Comparison of ENCODE assay signal across 10 mouse cellular contexts in the genomic region with DNA sequence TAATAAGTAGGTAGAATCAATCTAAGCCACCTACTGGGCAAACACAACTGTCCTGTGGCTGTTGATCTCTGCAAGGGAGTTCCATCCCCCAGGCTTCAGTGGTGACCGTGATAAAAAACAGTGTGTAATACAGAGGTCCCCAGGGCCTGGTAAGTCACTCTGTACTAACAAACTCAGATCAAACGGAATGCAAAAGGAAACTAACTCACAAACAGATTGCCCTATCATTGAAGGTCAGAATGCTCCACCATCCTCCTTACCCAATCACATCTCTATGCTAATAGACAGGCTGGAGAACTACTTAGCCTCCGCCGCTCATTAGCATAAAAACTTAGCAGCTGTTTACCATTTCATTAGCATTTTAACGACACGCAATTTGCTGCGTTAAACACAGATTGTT.
DNase-seq lines count a peak whose midpoint lies in the region; ATAC-seq and TF ChIP-seq lines count a peak whose summit lies in the region.
"Had no signal": no experiment of that assay in that cellular context is flagged by ENCODE, and none has a peak within 500 bp of the region (broad histone marks: within the 10 kb centered on the region; RNA-seq: fewer than 3 reads in every experiment).

No protein-coding gene starts in this region.

- no peak for TF ChIP-seq CTCF in kidney, postnatal 0 days (IDR thresholded peaks at IDR 0.05; ENCODE audit: low read depth)

- H3K9me3 ChIP-seq in kidney, embryonic 14.5 days (ENCODE audit: control insufficient read depth, low read length): no peaks in the 10 kb centered on the region
- no peaks in the 10 kb centered on the region for H3K9me3 ChIP-seq in embryonic facial prominence, embryonic 11.5 days (replicated peaks; ENCODE audit: control insufficient read depth, low read length)
- no peaks in the 10 kb centered on the region for H3K9me3 ChIP-seq in kidney, postnatal 0 days (replicated peaks; ENCODE audit: low read length)
- no peaks in the 10 kb centered on the region for H3K9me3 ChIP-seq in midbrain, embryonic 14.5 days (ENCODE audit: control insufficient read depth, low read length)

- H3K9ac ChIP-seq in kidney, embryonic 14.5 days (ENCODE audit: low read depth, low read length): no peak overlapping the region
- H3K9ac ChIP-seq in embryonic facial prominence, embryonic 11.5 days (replicated peaks; ENCODE audit: low read length): no peak overlapping the region
- 0 out of 2 replicates have a peak overlapping the region, but pooled peaks have one; percentile 4 for H3K9ac ChIP-seq in kidney, postnatal 0 days (ENCODE audit: low read depth, low read length)
- H3K9ac ChIP-seq in midbrain, embryonic 14.5 days (replicated peaks; ENCODE audit: low read length): no peak overlapping the region

- H3K27me3 ChIP-seq in kidney, embryonic 14.5 days (ENCODE audit: control insufficient read depth, insufficient read depth, low read length): no peaks in the 10 kb centered on the region
- no peaks in the 10 kb centered on the region for H3K27me3 ChIP-seq in embryonic facial prominence, embryonic 11.5 days (ENCODE audit: control insufficient read depth, insufficient read depth, low read length)
- no peaks in the 10 kb centered on the region for H3K27me3 ChIP-seq in kidney, postnatal 0 days (ENCODE audit: insufficient read depth, low read length)
- no peaks in the 10 kb centered on the region for H3K27me3 ChIP-seq in midbrain, embryonic 14.5 days (ENCODE audit: control insufficient read depth, insufficient read depth, low read length)
- H3K27me3 ChIP-seq: megakaryocyte, embryonic 14.5 days had no signal

- peak overlapping the region; percentile 21 for H3K4me3 ChIP-seq in kidney, embryonic 14.5 days (ENCODE audit: low read length)
- H3K4me3 ChIP-seq in embryonic facial prominence, embryonic 11.5 days (ENCODE audit: low read depth, low read length): no peak overlapping the region
- 0 out of 2 replicates have a peak overlapping the region, but pooled peaks have one; percentile 17 for H3K4me3 ChIP-seq in kidney, postnatal 0 days (replicated peaks; ENCODE audit: low read depth, low read length)
- H3K4me3 ChIP-seq in midbrain, embryonic 14.5 days (replicated peaks; ENCODE audit: low read depth, low read length): no peak overlapping the region
- H3K4me3 ChIP-seq: megakaryocyte, embryonic 14.5 days had no signal

- WGBS in kidney, embryonic 14.5 days: 1% methylated on average over 7 of the region's 7 CpGs
- 6% methylated on average over 7 of the region's 7 CpGs for WGBS in embryonic facial prominence, embryonic 11.5 days
- 6% methylated on average over 7 of the region's 7 CpGs for WGBS in kidney, postnatal 0 days
- 5% methylated on average over 7 of the region's 7 CpGs for WGBS in midbrain, embryonic 14.5 days

- H3K27ac ChIP-seq in kidney, embryonic 14.5 days (ENCODE audit: low read depth, low read length): no peak overlapping the region
- no peak overlapping the region for H3K27ac ChIP-seq in embryonic facial prominence, embryonic 11.5 days (replicated peaks; ENCODE audit: low read depth, low read length)
- no peak overlapping the region for H3K27ac ChIP-seq in kidney, postnatal 0 days
- no peak overlapping the region for H3K27ac ChIP-seq in midbrain, embryonic 14.5 days (replicated peaks; ENCODE audit: low read depth, low read length)

- peak overlapping the region; percentile 36 for H3K4me2 ChIP-seq in kidney, embryonic 14.5 days (replicated peaks; ENCODE audit: low read depth, low read length)
- H3K4me2 ChIP-seq in embryonic facial prominence, embryonic 11.5 days (ENCODE audit: low read depth, low read length): peak overlapping the region; percentile 25
- H3K4me2 ChIP-seq in kidney, postnatal 0 days (ENCODE audit: low read length): peak overlapping the region; percentile 47
- peak overlapping the region; percentile 38 for H3K4me2 ChIP-seq in midbrain, embryonic 14.5 days (ENCODE audit: low read length)

- no peaks in the 10 kb centered on the region for H3K36me3 ChIP-seq in kidney, embryonic 14.5 days (ENCODE audit: control insufficient read depth, insufficient read depth, low read length)
- no peaks in the 10 kb centered on the region for H3K36me3 ChIP-seq in embryonic facial prominence, embryonic 11.5 days (replicated peaks; ENCODE audit: control insufficient read depth, insufficient read depth, low read depth, low read length)
- H3K36me3 ChIP-seq in kidney, postnatal 0 days (ENCODE audit: insufficient read depth, low read length): no peaks in the 10 kb centered on the region
- H3K36me3 ChIP-seq in midbrain, embryonic 14.5 days (ENCODE audit: control insufficient read depth, insufficient read depth, low read length): no peaks in the 10 kb centered on the region

- ATAC-seq in kidney, embryonic 14.5 days (ENCODE audit: low FRiP score, low TSS enrichment): peak; percentile 78
- no peak for ATAC-seq in embryonic facial prominence, embryonic 11.5 days (replicated peaks; ENCODE audit: insufficient number of reproducible peaks, low FRiP score, low TSS enrichment, low read depth)
- 0 out of 2 replicates have a peak, but pooled peaks have one; percentile 66 for ATAC-seq in kidney, postnatal 0 days (replicated peaks; ENCODE audit: low FRiP score, low read depth)
- peak; percentile 75; the same call in 1 of the 2 replicates for ATAC-seq in midbrain, embryonic 14.5 days (ENCODE audit: low FRiP score, low TSS enrichment)

- no peak for DNase-seq in kidney, adult 11 months
- DNase-seq in embryonic facial prominence, embryonic 11.5 days (ENCODE audit: low spot score): peak; percentile 4
- peak; percentile 72 for DNase-seq in kidney, postnatal 0 days (ENCODE audit: low spot score)
- peak; percentile 40 for DNase-seq in midbrain, embryonic 14.5 days
- no peak for DNase-seq in ovary, postnatal 10 days (ENCODE audit: low spot score)
- no peak for DNase-seq in ovary, postnatal 36 days (ENCODE audit: low spot score)
- no peak for DNase-seq in right cerebral cortex, adult 18-20 months
- DNase-seq: cerebellum, postnatal 10 days had no signal

- no peaks in the 10 kb centered on the region for H3K4me1 ChIP-seq in kidney, embryonic 14.5 days (ENCODE audit: control insufficient read depth, insufficient read depth, low read length)
- no peaks in the 10 kb centered on the region for H3K4me1 ChIP-seq in embryonic facial prominence, embryonic 11.5 days (ENCODE audit: control insufficient read depth, insufficient read depth, low read length)
- H3K4me1 ChIP-seq in kidney, postnatal 0 days (replicated peaks; ENCODE audit: insufficient read depth, low read length): no peaks in the 10 kb centered on the region
- peaks cover 6% of the 10 kb centered on the region for H3K4me1 ChIP-seq in midbrain, embryonic 14.5 days (ENCODE audit: control insufficient read depth, insufficient read depth, low read length)
- H3K4me1 ChIP-seq: megakaryocyte, embryonic 14.5 days had no signal

Comparison
In these comparisons a context has a peak if more than half of its experiments do, and no peak if none do; other contexts are left out.
1. DNase-seq: peak in embryonic facial prominence, embryonic 11.5 days (single experiment), kidney, postnatal 0 days (single experiment) and midbrain, embryonic 14.5 days (single experiment); none in kidney, adult 11 months (single experiment), ovary, postnatal 10 days (single experiment), ovary, postnatal 36 days (single experiment) and right cerebral cortex, adult 18-20 months (single experiment).
2. H3K4me3 ChIP-seq: peak in kidney, embryonic 14.5 days (single experiment) and kidney, postnatal 0 days (single experiment); none in embryonic facial prominence, embryonic 11.5 days (single experiment) and midbrain, embryonic 14.5 days (single experiment).
3. Peak in every context shown above with its lines, with median percentiles within 50 percentile points of each other: H3K4me2 ChIP-seq.